Mouse (Mus musculus): Measurements from ENCODE around the gene Whrn. TPM values are rescaled to one million over a fixed set of nuclear protein-coding genes. Genes with fewer than 3 reads are reported as not detected.
A peak's percentile ranks its signal among the peaks of the same experiment; 100 is the strongest.

The Whrn gene
- polyA plus RNA-seq, 1 experiment from 2014 or later: 3.1 TPM

DNA sequence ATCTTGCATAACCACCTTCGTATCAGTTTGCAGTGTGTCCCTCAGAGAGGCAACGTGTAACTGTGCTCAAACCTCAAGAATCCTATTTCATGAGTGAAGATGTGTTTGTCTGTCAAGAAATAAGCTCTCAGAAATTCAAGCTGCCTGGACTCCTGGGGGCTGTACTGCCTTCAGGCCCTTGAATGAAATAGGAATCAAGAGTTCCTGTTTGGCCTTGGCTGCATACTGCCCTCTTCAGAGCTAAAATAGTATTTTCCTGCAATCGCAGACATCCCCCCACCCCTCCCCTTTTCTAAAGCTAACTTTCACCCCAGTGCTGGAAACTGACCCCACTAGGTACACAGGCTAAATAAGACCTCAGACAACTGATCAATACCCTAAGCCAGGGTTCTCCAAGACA is 2.6 kb upstream of the Whrn start:
- Histone ChIP-seq H3K27me3 (replicated peaks; ENCODE audit: control insufficient read depth, insufficient read depth, low read length) (peaks cover 9% of the 10 kb centered on the region; the same call in 1 of the 2 replicates), H3K27ac (ENCODE audit: low read depth) (no peak overlapping the region), H3K36me3 (ENCODE audit: control insufficient read depth, insufficient read depth, low read length) (no peaks in the 10 kb centered on the region), H3K9ac (ENCODE audit: low read length) (no peak overlapping the region), H3K9me3 (ENCODE audit: control insufficient read depth, low read length) (no peaks in the 10 kb centered on the region), H3K4me2 (ENCODE audit: low read length) (no peak overlapping the region), H3K4me1 (replicated peaks; ENCODE audit: control insufficient read depth, insufficient read depth, low read length) (peaks cover 14% of the 10 kb centered on the region; the same call in 1 of the 2 replicates), H3K4me3 (ENCODE audit: low read depth, low read length) (no peak overlapping the region)
- 37% methylated on average over 3 of the region's 3 CpGs for WGBS
- DNase-seq (ENCODE audit: low spot score) (no peak), ATAC-seq (replicated peaks; ENCODE audit: low FRiP score, low TSS enrichment, low read depth) (no peak)

DNA sequence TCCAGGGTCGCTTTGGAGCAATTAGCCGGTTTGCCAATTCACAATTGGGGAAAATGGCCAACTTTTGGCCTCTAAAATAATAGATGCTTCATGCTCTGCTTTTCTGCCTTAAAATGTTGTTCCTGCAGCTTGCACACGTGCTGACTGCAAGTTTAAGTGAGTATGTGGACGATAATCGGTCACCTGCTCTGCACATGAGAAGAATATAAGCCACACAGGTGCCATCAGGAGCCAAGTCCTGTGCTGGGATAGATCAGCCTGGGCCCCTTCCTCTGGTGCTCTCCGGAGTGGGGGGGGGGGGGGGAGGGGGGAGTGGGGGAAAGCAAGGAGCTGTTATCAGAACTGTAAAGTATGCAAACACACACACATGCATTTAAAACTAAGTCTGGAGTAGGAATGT is 521 bp upstream of the Whrn start:
- no peaks in the 10 kb centered on the region for H3K36me3 ChIP-seq (ENCODE audit: control insufficient read depth, insufficient read depth, low read length)
- H3K4me1 ChIP-seq (replicated peaks; ENCODE audit: control insufficient read depth, insufficient read depth, low read length): peaks cover 14% of the 10 kb centered on the region; the same call in 1 of the 2 replicates
- no peak for DNase-seq (ENCODE audit: low spot score)
- H3K27me3 ChIP-seq (replicated peaks; ENCODE audit: control insufficient read depth, insufficient read depth, low read length): peaks cover 9% of the 10 kb centered on the region; the same call in 1 of the 2 replicates
- peak overlapping the region; percentile 55 for H3K4me3 ChIP-seq (ENCODE audit: low read depth, low read length)
- WGBS: 17% methylated on average over 5 of the region's 6 CpGs
- no peak overlapping the region for H3K27ac ChIP-seq (ENCODE audit: low read depth)
- H3K9ac ChIP-seq (ENCODE audit: low read length): peak overlapping the region; percentile 69
- peak overlapping the region; percentile 74 for H3K4me2 ChIP-seq (ENCODE audit: low read length)
- no peaks in the 10 kb centered on the region for H3K9me3 ChIP-seq (ENCODE audit: control insufficient read depth, low read length)
- no peak; the same call in 1 of the 2 replicates for ATAC-seq (replicated peaks; ENCODE audit: low FRiP score, low TSS enrichment, low read depth)

DNA sequence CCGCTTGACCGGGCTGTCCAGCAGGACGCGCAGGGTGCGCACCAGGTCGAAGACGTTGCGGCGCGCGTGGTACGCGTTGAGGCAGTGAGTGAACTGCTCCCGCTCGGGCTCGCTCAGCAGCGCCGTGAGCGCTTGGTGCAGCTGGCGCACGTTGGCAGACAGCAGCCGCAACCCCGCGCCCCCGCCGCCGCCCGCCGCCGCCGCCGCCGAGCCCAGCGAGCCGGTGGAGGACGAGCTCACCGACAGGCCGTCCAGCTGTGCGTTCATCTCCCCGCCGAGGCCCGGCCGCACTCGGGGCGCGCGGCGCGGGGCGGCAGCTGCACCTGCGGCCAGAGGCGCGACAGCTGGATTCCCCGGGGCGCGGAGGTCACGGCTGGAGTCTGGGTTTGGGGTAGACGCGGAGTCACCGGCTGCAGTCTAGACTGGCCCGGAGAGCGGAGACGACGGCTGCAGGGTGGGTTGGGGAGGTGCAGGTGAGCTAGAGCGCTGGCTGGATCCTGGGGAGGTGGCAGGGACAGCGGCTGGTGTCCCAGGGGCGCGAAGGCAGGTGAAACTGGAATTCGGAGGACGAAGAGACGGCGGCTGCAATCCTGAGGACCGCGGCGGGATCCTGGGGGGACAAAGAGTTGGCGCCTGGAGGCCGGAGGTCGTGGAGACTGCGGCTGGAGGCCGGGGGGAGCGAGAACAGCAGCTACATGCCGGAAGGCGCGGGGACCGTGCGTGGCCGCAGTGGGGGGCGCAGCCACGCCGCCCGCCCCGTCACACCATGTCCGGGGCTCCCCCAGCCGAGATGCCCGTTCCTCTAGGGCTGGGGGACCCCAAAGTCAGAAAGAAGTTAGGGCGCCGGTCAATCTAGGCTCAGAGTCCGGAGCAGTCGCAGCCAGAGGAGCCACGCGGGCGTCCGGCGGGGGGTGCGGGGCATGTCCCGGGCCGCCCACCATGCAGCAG is 550 bp downstream of the Whrn start:
- Histone ChIP-seq H3K9me3 (ENCODE audit: control insufficient read depth, low read length) (no peaks in the 10 kb centered on the region), H3K4me3 (ENCODE audit: low read depth, low read length) (peak overlapping the region; percentile 55), H3K9ac (ENCODE audit: low read length) (peak overlapping the region; percentile 69), H3K4me2 (ENCODE audit: low read length) (peak overlapping the region; percentile 74), H3K27ac (ENCODE audit: low read depth) (no peak overlapping the region), H3K27me3 (replicated peaks; ENCODE audit: control insufficient read depth, insufficient read depth, low read length) (peaks cover 9% of the 10 kb centered on the region; the same call in 1 of the 2 replicates), H3K4me1 (replicated peaks; ENCODE audit: control insufficient read depth, insufficient read depth, low read length) (peaks cover 14% of the 10 kb centered on the region; the same call in 1 of the 2 replicates), H3K36me3 (ENCODE audit: control insufficient read depth, insufficient read depth, low read length) (no peaks in the 10 kb centered on the region)
- ATAC-seq (replicated peaks; ENCODE audit: low FRiP score, low TSS enrichment, low read depth) (peak; percentile 53), DNase-seq (ENCODE audit: low spot score) (peak; percentile 82)
- WGBS: under 1% methylated on average over 79 of the region's 107 CpGs

DNA sequence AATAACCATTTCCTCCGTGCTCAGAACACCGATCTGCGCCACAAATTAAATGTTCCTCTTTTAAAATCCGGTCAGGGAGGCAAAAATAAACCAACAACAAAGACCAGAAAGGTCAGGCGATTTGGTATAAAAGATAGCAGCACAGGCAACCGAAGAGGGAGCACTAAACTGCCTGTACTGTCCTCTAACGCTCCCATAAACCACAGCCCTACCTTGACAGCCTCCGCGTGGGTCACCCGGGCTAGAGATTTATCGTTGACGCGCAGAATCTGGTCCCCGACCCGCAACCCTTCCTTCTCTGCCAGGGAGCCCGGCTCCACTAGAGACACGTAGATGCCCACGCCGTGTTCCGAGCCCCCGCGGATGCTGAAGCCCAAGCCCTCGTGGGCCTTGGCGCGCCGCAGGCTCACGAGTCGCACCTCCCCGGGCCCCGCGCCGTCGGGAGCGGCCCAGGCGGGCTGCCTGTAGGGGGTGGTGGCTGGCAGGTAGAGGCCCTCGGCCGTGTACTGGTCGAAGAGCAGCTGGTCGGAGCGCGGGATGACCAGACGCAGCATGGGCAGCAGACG is 1.3 kb downstream of the Whrn start:
- no peaks in the 10 kb centered on the region for H3K36me3 ChIP-seq (ENCODE audit: control insufficient read depth, insufficient read depth, low read length)
- H3K9me3 ChIP-seq (ENCODE audit: control insufficient read depth, low read length): no peaks in the 10 kb centered on the region
- H3K27ac ChIP-seq (ENCODE audit: low read depth): no peak overlapping the region
- peak overlapping the region; percentile 55 for H3K4me3 ChIP-seq (ENCODE audit: low read depth, low read length)
- H3K27me3 ChIP-seq (replicated peaks; ENCODE audit: control insufficient read depth, insufficient read depth, low read length): peaks cover 9% of the 10 kb centered on the region; the same call in 1 of the 2 replicates
- ATAC-seq (replicated peaks; ENCODE audit: low FRiP score, low TSS enrichment, low read depth) (peak; percentile 32; the same call in 1 of the 2 replicates), DNase-seq (ENCODE audit: low spot score) (peak; percentile 77)
- WGBS: 2% methylated on average over 40 of the region's 43 CpGs
- peak overlapping the region; percentile 25; the same call in 1 of the 2 replicates for H3K9ac ChIP-seq (ENCODE audit: low read length)
- peaks cover 14% of the 10 kb centered on the region; the same call in 1 of the 2 replicates for H3K4me1 ChIP-seq (replicated peaks; ENCODE audit: control insufficient read depth, insufficient read depth, low read length)
- peak overlapping the region; percentile 74 for H3K4me2 ChIP-seq (ENCODE audit: low read length)

DNA sequence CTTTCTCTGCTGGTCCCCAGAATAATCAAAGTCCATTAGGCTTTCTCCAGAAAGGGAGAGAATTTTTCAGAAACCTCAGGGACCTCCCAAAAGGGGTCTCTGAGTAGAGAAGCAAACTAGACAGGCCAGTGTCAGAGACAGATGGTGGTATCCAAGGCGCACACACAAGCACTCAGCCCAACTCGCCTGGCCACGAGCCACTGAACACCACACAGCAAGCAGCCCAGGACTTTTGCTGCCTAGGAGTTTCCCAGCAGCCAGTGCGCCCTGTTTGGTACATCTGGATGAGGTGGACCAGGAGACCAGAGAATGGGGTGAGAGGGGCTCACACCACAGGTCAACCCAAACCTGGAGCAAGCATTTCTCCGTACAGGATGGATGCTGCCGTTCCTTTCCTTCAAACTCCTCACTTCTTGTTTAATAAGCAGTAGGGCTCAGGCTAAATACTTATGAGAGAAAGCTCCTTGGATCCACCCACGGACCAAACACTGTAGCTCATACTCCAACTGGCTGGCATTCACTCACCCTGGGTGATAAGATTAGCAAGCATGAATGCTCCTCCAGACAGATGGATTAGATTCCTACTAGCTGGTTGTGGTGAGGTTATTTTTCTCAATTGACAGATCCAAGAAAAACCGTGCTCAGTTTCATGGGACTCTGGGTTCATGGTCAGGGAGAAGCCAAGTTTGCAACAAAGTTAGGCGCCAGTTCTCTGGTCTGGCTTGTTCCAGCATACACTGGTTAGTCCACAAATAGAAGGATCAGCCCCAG is 2.3 kb downstream of the Whrn start:
- ATAC-seq (replicated peaks; ENCODE audit: low FRiP score, low TSS enrichment, low read depth): no peak
- Histone ChIP-seq H3K27ac (ENCODE audit: low read depth) (no peak overlapping the region), H3K27me3 (replicated peaks; ENCODE audit: control insufficient read depth, insufficient read depth, low read length) (peaks cover 9% of the 10 kb centered on the region; the same call in 1 of the 2 replicates), H3K36me3 (ENCODE audit: control insufficient read depth, insufficient read depth, low read length) (no peaks in the 10 kb centered on the region), H3K9me3 (ENCODE audit: control insufficient read depth, low read length) (no peaks in the 10 kb centered on the region), H3K9ac (ENCODE audit: low read length) (no peak overlapping the region), H3K4me3 (ENCODE audit: low read depth, low read length) (no peak overlapping the region), H3K4me1 (replicated peaks; ENCODE audit: control insufficient read depth, insufficient read depth, low read length) (peaks cover 14% of the 10 kb centered on the region; the same call in 1 of the 2 replicates), H3K4me2 (ENCODE audit: low read length) (peak overlapping the region; percentile 74)
- no peak for DNase-seq (ENCODE audit: low spot score)
- 58% methylated on average over 9 of the region's 9 CpGs for WGBS

DNA sequence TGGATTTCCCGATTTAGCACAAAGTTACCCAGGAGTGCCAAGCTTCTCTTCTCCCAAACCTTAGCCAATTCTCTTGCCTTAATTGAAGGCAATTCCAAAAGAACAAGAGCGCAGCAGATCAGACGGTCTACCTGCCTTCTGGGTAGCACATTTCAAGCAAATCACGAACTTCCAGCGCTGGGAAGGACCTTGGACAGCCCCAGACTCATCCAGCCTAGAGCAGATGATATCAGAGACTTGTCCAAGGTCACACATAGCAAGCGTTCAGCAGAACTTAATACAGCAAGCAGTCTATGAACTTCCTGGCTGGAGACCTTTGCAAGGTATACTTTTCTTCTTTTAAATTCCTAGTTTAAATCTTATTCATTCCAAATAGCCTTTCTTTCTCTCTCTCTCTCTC is 4.3 kb downstream of the Whrn start:
- peaks cover 9% of the 10 kb centered on the region; the same call in 1 of the 2 replicates for H3K27me3 ChIP-seq (replicated peaks; ENCODE audit: control insufficient read depth, insufficient read depth, low read length)
- H3K36me3 ChIP-seq (ENCODE audit: control insufficient read depth, insufficient read depth, low read length): no peaks in the 10 kb centered on the region
- no peak overlapping the region for H3K27ac ChIP-seq (ENCODE audit: low read depth)
- DNase-seq (ENCODE audit: low spot score) (no peak), ATAC-seq (replicated peaks; ENCODE audit: low FRiP score, low TSS enrichment, low read depth) (no peak)
- peaks cover 14% of the 10 kb centered on the region; the same call in 1 of the 2 replicates for H3K4me1 ChIP-seq (replicated peaks; ENCODE audit: control insufficient read depth, insufficient read depth, low read length)
- H3K4me2 ChIP-seq (ENCODE audit: low read length): no peak overlapping the region
- H3K4me3 ChIP-seq (ENCODE audit: low read depth, low read length): no peak overlapping the region
- no peaks in the 10 kb centered on the region for H3K9me3 ChIP-seq (ENCODE audit: control insufficient read depth, low read length)
- 73% methylated on average over 6 of the region's 6 CpGs for WGBS
- H3K9ac ChIP-seq (ENCODE audit: low read length): no peak overlapping the region

DNA sequence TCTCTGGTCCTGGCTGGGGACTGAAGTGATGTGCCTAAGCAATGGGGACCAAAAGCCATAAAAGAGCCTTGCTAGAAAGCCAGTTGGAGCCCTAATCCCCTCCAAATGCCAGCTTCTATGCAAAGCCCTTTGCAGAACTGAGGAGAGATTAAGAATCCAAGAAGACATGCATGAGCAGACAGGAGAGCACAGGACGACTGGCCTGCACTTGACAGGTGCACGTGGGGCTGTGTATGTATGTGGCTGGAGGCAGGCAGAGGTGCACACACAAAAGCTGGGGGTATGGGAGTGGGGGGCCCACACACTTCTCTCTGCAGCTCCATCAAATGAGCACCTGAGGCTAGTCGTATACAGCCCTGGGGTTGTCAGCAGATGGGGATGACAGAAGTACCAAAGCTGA is 5.6 kb downstream of the Whrn start:
- no peak overlapping the region for H3K9ac ChIP-seq (ENCODE audit: low read length)
- no peaks in the 10 kb centered on the region for H3K9me3 ChIP-seq (ENCODE audit: control insufficient read depth, low read length)
- H3K27ac ChIP-seq (ENCODE audit: low read depth): no peak overlapping the region
- peaks cover 6% of the 10 kb centered on the region; the same call in 1 of the 2 replicates for H3K27me3 ChIP-seq (replicated peaks; ENCODE audit: control insufficient read depth, insufficient read depth, low read length)
- no peak for DNase-seq (ENCODE audit: low spot score)
- no peak overlapping the region for H3K4me2 ChIP-seq (ENCODE audit: low read length)
- H3K4me1 ChIP-seq (replicated peaks; ENCODE audit: control insufficient read depth, insufficient read depth, low read length): peaks cover 8% of the 10 kb centered on the region; the same call in 1 of the 2 replicates
- H3K36me3 ChIP-seq (ENCODE audit: control insufficient read depth, insufficient read depth, low read length): no peaks in the 10 kb centered on the region
- WGBS: 70% methylated on average over 3 of the region's 3 CpGs
- no peak overlapping the region for H3K4me3 ChIP-seq (ENCODE audit: low read depth, low read length)
- no peak for ATAC-seq (replicated peaks; ENCODE audit: low FRiP score, low TSS enrichment, low read depth)

DNA sequence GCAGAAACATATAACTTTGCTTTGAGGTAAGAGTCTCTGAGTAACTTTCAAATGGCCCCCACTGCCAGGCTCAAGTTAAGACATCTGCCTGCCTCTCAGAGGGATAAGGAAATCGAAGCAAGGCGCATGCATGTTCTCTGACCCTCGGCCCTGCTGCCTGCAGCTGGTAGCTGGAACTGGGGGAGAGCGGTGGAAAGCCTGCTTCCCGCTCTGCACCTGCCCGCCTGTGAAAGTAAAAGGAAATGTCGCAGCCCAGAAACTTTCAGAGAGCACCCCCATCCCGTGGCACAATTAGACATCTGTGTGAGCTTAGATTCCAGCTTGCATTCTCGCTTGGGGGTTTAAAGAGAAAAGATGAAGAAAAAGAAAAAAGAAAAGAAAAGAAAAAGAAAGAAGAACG is 6.1 kb downstream of the Whrn start:
- 77% methylated on average over 10 of the region's 10 CpGs for WGBS
- DNase-seq (ENCODE audit: low spot score) (no peak), ATAC-seq (replicated peaks; ENCODE audit: low FRiP score, low TSS enrichment, low read depth) (no peak)
- Histone ChIP-seq H3K9ac (ENCODE audit: low read length) (no peak overlapping the region), H3K9me3 (ENCODE audit: control insufficient read depth, low read length) (no peaks in the 10 kb centered on the region), H3K4me3 (ENCODE audit: low read depth, low read length) (no peak overlapping the region), H3K36me3 (ENCODE audit: control insufficient read depth, insufficient read depth, low read length) (no peaks in the 10 kb centered on the region), H3K27me3 (replicated peaks; ENCODE audit: control insufficient read depth, insufficient read depth, low read length) (peaks cover 3% of the 10 kb centered on the region; the same call in 1 of the 2 replicates), H3K4me2 (ENCODE audit: low read length) (no peak overlapping the region), H3K4me1 (replicated peaks; ENCODE audit: control insufficient read depth, insufficient read depth, low read length) (peaks cover 5% of the 10 kb centered on the region; the same call in 1 of the 2 replicates), H3K27ac (ENCODE audit: low read depth) (no peak overlapping the region)

All from intestine, embryonic 14.5 days (tissue).